Mouse (Mus musculus) cerebellum, adult 11-12 months (tissue): ENCODE measurements around the gene Slc24a5.

Source experiments
- DNase-seq: peaks from one replicate; pipeline ENCODE4 v3.0.0; 2022

Gene Slc24a5

DNA sequence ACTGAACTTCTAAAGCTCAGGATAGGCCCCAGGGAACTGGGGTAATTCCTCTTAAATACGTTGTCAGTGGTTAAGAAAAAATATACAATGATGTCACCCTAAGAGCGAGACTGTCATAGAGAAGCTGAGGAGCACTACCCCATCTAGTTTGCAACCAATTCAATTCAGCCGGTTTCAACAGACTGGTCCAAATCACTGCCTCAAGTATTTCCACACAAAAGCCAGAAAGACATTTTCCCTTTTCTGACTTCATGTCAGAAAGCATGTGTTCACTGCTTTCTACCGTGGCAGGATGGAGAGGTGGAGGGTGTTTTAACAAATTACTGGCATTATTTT lies 54.3 kb downstream of the Slc24a5 start:
- no peak for DNase-seq

DNA sequence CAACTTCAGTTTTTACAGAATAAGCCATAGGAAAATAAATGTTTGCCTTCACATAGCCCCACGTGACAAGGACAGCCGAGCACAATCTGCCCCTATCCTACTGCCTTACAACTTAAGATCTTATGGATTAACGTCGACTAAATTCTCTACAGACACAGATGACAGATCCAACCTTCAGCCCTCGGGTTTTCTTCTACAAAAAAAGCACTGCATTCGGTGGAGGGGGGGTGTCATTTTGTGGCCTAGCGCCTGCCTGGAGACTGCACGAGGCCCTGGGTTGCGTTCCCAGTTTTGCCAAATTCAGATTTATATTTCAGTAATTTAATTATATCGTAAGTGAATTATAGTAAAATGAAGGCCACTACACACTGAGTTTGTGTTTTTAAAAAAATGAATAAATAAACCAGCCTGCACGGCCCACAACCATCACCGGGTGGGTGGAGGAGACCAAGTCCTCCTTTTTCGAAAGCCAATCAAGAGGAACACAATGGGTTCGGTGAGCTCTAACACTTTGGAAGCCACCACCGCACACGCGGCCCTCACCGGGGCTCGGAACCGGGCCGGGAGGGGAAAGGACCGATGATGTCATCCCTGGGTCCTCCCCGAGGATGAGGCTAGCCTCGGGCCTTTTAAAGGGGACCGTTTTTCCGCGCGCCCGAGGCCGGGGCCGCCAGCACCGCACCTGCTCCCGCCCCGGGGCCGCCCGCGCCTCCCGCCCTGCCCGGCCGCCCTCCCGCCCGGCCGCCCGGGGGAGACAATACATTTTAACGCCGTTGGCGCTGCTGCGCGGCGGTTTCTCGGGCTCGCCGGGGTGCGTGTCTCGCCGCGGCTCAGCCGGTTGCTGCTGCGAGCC lies 54.9 kb downstream of the Slc24a5 start:
- peak; percentile 75 for DNase-seq

DNA sequence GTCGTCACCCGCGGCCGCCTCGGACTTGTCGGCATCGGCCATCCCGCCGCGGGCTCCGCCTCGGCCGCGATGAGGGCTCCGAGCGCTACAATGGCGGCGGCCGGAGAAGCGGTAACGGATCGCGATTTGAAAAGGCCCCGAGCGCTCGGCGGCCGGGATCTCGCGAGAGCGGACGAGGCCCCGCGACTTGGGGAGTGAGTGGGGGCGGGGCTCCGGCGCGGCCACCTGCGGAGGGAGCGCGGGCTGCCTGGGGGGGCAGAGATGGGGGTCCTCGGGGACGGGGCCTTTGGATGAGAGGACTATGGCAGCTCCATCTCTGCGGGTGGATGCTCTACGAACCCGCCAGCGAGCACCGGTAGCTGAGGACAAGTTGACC lies 55.5 kb downstream of the Slc24a5 start, which contains the start of gene Myef2:
Myef2 (minus strand) TSS at position 185 of the 376 bp plus-strand sequence.
- DNase-seq, result peak; percentile 78

DNA sequence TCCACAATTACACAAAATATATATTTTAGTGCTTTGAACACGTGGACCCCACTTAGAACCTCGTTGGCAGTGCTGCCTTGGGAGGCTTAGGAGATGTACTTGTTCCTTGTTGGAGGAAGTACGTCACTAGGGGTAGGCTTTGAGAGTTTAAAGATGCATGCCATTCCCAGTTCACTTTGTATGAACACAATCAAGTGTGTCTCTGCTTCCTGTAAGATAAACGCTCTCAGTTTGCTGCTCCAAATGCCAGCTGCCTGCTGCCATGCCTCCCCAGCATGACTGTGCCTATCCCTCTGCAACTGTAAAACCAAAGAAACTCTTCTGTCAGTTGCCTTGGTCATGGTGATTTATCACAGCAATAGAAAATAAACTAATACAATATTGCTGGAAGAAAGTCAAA lies 57.9 kb downstream of the Slc24a5 start:
- no peak for DNase-seq

DNA sequence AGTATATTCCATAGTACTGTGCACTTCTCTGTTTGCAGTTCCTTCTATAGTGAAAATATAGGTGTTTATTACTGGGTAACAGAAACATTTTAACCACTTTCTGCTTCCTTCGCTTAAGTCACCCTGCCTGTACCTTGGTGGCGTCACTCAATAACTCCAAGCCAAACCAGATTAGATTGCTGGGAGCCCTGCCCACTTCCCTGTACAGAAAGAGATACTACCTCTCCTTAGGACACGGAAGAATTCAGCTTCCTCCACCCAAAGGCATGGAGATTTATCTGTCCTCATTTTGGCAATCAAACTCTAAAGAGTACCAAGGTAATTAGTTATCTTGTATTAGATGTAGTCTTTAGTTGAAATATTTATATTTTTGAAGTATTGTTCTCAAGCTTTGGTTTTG lies 58.9 kb downstream of the Slc24a5 start:
- no peak for DNase-seq

DNA sequence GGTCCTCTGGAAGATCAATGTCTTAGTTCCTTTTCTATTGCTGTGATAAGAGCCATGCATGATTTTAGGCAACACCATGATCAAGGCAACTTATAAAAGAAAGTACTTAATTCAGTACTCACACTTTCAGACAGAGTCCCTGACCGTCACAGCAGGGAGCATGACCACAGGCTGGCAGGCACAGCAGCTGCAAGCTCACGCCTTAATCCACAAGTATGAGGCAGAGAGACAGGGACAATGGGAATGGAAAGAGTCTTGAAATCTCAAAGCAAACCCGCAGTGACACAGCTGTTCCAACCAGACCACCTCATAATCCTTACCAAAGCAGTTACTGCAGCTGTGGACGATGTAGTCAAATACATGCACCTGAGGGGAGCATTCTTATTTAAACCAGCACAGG lies 66.2 kb downstream of the Slc24a5 start:
- no peak for DNase-seq

DNA sequence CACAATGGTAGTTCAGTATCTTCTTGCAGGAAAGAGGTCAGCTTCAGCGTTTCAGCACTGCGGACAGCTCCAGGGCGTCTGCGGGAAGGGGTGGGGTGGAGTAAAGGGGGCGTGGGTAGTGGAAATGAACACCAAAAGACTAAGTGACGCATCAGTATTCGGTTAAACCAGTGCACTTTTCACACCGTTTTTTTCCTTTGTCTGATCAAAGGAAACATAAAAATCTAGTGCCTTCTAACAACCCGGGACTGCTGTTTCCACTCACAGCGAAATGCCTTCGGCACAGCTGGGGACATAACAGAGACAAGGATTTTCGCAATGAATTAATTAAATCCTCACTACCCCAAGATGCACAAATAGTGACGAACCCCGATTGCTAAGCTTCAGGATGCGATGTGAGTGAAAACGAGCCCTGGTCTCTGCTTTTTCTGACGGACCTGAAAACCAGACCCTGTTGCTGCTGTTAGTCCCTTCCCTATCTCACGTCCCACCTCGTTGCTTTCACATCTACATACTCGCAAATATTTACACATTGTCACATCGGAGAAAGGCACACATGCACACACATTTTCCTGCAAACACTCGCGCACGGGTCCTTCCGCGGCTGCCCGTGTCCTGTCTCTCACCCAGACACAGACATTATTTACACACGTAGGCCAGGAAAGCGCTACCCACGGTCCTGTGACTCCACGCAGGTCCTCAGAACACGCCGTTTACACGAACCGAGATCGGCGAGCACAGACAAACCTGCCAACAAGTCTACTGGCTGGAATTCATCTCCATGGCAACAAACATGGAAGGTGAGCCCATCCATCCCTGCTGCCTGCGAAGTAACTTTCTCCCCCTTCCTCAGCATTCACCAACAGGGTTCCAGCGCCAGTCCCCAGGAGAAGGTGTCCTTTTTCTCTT lies 68.2 kb downstream of the Slc24a5 start, which contains the start of gene Ctxn2:
Ctxn2 (plus strand) TSS at position 790 of the 909 bp plus-strand sequence.
- DNase-seq, result peak; percentile 44

DNA sequence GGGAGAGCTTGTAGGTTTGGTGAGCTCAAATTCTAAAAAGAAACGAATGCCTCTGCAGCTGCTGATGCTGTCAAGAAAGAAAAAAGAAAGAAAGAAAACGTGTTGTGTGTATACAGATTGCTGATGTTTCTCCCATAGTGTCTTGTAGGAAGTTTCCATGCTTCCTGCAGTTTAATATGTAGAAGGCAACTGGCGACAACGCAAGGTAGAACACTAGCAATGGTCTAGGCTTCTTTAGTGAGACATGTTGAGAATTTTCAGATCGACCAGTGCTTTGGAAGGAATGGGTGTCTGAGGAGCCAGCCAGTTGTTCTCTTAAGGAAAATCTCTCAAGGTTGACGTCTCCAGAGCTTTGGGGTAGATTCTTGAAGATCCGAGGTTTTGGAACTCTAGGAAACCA lies 68.9 kb downstream of the Slc24a5 start:
- no peak for DNase-seq
